Mouse (Mus musculus) E14TG2a.4 (cell line): ENCODE measurements around the gene Angptl8.

Source experiments
- H3K27me3 ChIP-seq: 2 replicates; pipeline ENCODE4 v1.6.1; 2014; ENCODE audit warnings: low read length, control low read depth; ENCODE audit not compliant: insufficient read depth
- H3K36me3 ChIP-seq: 2 replicates; pipeline ENCODE4 v1.6.1; 2014; ENCODE audit warnings: low read length, control low read depth; ENCODE audit not compliant: insufficient read depth
- H3K4me1 ChIP-seq: replicated peaks from 2 replicates; pipeline ENCODE4 v1.6.1; 2014; ENCODE audit warnings: low read depth, low read length, control low read depth
- H3K4me3 ChIP-seq: replicated peaks from 2 replicates; pipeline ENCODE4 v1.5.1; 2014; ENCODE audit warnings: mild to moderate bottlenecking, low read length
- H3K9me3 ChIP-seq: 2 replicates; pipeline ENCODE4 v1.6.1; 2014; ENCODE audit warnings: low read length, control low read depth
- CTCF ChIP-seq: conservative IDR thresholded peaks from 2 replicates; pipeline ENCODE4 v1.5.1; 2014; ENCODE audit warnings: low read length
- NANOG ChIP-seq: IDR thresholded peaks from 2 replicates; pipeline ENCODE4 v1.6.1; 2014; ENCODE audit warnings: borderline replicate concordance, low read length, mixed read lengths
- POU5F1 ChIP-seq: IDR thresholded peaks from 2 replicates; pipeline ENCODE4 v1.6.1; 2014; ENCODE audit warnings: low read length, borderline replicate concordance

Angptl8 gene

DNA sequence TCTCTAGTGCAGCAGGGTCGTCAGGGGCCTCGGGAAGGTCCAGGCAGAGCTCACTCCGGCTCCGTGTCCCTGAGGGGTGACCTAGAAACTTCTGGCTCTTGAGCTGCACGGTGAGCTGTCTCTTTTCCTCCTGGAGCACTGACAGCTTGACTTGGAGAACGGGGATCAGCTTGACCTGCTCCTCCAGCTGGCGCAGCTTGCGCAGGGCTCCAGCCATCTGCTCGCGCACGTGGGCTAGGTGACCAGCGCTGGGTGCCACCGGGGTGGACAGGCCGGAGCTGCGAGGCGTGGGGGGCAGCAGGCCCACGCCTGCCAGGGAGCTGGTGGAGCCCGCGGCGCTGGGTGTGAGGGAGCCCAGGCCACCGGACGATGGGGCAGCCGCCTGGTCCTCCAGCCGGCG is 40.4 kb upstream of the Angptl8 start:
- H3K36me3 ChIP-seq: peaks cover 82% of the 10 kb centered on the region
- H3K9me3 ChIP-seq: no peaks in the 10 kb centered on the region

GRCm38 (mm10) chr9:21795579-21795978 is 39.7 kb upstream of the Angptl8 start:
- peaks cover 82% of the 10 kb centered on the region for H3K36me3 ChIP-seq
- no peaks in the 10 kb centered on the region for H3K27me3 ChIP-seq
- no peak for TF ChIP-seq CTCF
- H3K9me3 ChIP-seq: no peaks in the 10 kb centered on the region
- H3K4me1 ChIP-seq: peaks cover 87% of the 10 kb centered on the region
- peak overlapping the region; percentile 97 for H3K4me3 ChIP-seq

More for the DNA sequence above, 40.4 kb upstream of the Angptl8 start:
- peaks cover 87% of the 10 kb centered on the region for H3K4me1 ChIP-seq
- no peaks in the 10 kb centered on the region for H3K27me3 ChIP-seq
- peak overlapping the region; percentile 97 for H3K4me3 ChIP-seq
- TF ChIP-seq CTCF (no peak), POU5F1 (no peak), NANOG (no peak)

GRCm38 (mm10) chr9:21796259-21796658 is 39.1 kb upstream of the Angptl8 start:
- peak overlapping the region; percentile 97 for H3K4me3 ChIP-seq
- H3K36me3 ChIP-seq: peaks cover 82% of the 10 kb centered on the region
- H3K4me1 ChIP-seq: peaks cover 88% of the 10 kb centered on the region
- H3K27me3 ChIP-seq: no peaks in the 10 kb centered on the region
- TF ChIP-seq POU5F1: no peak
- no peak for TF ChIP-seq NANOG
- no peak for TF ChIP-seq CTCF
- H3K9me3 ChIP-seq: no peaks in the 10 kb centered on the region

DNA sequence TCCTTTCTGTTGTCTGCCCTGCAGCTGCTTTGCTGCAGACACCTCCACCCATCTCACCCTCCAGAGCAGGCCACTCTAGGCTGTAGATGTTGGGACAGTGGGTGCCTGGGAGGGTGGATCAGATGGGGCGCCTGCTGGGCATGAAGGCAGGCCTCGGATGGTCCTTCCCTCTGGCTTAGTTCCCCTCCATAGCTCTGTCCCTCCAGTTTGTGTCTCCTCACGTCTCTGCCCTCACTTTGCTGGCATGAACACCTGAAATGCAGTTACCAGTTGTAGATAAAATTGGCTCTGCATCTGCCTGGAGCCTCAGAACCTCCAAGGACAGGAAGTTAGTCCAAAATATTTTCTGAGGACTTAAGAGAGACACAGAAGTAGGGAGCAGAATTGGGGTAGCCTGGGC is 38.4 kb upstream of the Angptl8 start:
- Histone ChIP-seq H3K9me3 (no peaks in the 10 kb centered on the region), H3K4me3 (peak overlapping the region; percentile 97), H3K27me3 (no peaks in the 10 kb centered on the region), H3K36me3 (peaks cover 82% of the 10 kb centered on the region), H3K4me1 (peaks cover 88% of the 10 kb centered on the region)
- no peak for TF ChIP-seq NANOG
- TF ChIP-seq POU5F1: no peak
- TF ChIP-seq CTCF: no peak

- Histone ChIP-seq H3K36me3 (peaks cover 82% of the 10 kb centered on the region), H3K9me3 (no peaks in the 10 kb centered on the region), H3K27me3 (no peaks in the 10 kb centered on the region), H3K4me1 (peaks cover 88% of the 10 kb centered on the region), H3K4me3 (peak overlapping the region; percentile 97)
- TF ChIP-seq CTCF (no peak), POU5F1 (no peak), NANOG (no peak)
Measured at GRCm38 (mm10) chr9:21797921-21798344, 37.4 kb upstream of the Angptl8 start.

DNA sequence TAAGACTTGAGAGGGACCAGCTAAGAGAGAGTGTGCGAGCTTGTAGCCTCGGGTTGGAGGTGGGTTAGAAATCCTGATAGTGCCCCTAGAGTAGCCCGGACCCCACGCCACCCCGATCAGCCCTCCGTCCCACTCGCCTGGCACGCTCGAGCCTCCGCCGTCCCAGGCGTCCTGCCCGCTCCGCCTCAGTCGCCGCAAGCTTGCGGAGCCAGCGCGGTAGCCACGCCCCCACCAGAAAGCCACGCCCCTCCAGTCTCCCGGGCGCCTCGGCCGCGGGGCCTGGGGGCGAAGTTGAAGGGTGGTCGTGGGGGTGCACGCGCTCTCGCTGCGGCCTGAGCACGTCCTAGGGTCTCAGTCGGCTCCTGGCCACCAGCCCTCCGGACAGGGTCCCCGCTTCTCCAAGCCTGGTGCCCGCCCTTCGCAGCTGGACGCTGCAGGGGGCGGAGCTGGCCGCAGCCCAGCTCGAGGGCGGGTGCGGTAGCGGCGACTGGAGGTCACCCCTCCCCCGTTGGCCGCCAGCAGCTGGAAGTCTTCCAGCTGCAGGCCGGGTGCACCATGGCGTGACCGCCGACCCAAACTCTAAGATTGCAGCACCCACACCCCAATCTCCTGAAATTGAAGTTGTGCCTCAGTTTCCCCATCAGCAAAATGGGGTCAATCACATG is 36.8 kb upstream of the Angptl8 start, which contains the start of gene Kank2:
Gene Kank2 (minus strand): TSS at position 400 of the 665 bp plus-strand sequence.
- no peaks in the 10 kb centered on the region for H3K27me3 ChIP-seq
- peaks cover 88% of the 10 kb centered on the region for H3K4me1 ChIP-seq
- TF ChIP-seq NANOG (no peak), POU5F1 (no peak), CTCF (no peak)
- H3K36me3 ChIP-seq: peaks cover 82% of the 10 kb centered on the region
- peak within 1 kb of the TSS; percentile 97 for H3K4me3 ChIP-seq
- no peaks in the 10 kb centered on the region for H3K9me3 ChIP-seq

DNA sequence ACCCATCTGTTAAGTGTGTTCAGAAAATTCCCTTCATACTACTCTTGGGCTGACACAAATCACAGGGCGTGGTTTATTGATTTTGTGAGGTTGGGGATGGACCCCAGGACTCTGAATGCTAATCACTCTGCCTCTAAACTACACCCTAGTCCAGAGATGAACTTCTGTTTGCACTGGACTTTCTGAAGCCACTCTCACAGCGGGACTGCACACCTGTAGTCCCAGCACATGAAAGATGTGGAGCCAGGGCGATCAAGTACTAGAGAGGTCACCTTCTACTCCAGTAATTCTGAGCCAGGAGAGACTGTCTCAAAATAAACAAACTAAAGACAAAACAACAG is 36.3 kb upstream of the Angptl8 start:
- Histone ChIP-seq H3K36me3 (peaks cover 82% of the 10 kb centered on the region), H3K4me1 (peaks cover 88% of the 10 kb centered on the region), H3K9me3 (no peaks in the 10 kb centered on the region), H3K27me3 (no peaks in the 10 kb centered on the region), H3K4me3 (peak overlapping the region; percentile 97)
- TF ChIP-seq CTCF (no peak), NANOG (peak; percentile 16; the same call in 1 of the 2 replicates), POU5F1 (no peak)

- no peak for TF ChIP-seq CTCF
- Histone ChIP-seq H3K27me3 (no peaks in the 10 kb centered on the region), H3K4me3 (no peak overlapping the region), H3K4me1 (peaks cover 90% of the 10 kb centered on the region), H3K36me3 (peaks cover 82% of the 10 kb centered on the region), H3K9me3 (no peaks in the 10 kb centered on the region)
Measured at GRCm38 (mm10) chr9:21801121-21801520, 34.2 kb upstream of the Angptl8 start.

DNA sequence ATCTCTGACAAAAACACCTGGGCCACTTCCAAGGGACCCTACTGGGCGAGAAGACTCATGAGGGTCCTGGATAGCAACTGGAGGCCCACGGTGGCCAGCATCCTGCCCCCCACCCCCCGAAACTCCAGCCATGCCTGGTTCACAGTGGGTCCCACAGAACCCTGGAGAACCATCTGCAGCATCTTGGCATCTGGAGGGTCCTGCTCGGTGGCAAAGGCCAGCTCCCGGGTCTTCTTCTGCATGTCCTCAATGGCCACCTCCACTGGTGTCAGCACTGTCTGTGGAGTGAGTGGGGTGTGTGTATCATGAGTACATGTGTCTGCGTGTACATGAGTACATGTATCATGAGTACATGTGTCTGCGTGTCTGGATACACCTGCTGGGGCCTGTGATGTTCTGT is 33.7 kb upstream of the Angptl8 start:
- Histone ChIP-seq H3K4me3 (no peak overlapping the region), H3K27me3 (no peaks in the 10 kb centered on the region), H3K4me1 (peaks cover 90% of the 10 kb centered on the region), H3K9me3 (no peaks in the 10 kb centered on the region), H3K36me3 (peaks cover 82% of the 10 kb centered on the region)
- no peak for TF ChIP-seq CTCF
- TF ChIP-seq POU5F1: no peak
- no peak for TF ChIP-seq NANOG
